Mouse (Mus musculus) forebrain, embryonic 12.5 days (tissue): ENCODE results near the gene Khdc4. TPM values are rescaled to one million over a fixed set of nuclear protein-coding genes. Genes with fewer than 3 reads are reported as not detected.

ENCODE experiments used
- ATAC-seq: fragments of 200-750 bp; cut with Nextera tagmentation; 2 replicates; pipeline ENCODE4 v1.8.0; 2017; ENCODE audit warnings: moderate TSS enrichment; ENCODE audit not compliant: low FRiP score
- H3K27ac ChIP-seq: fragments of 300-500 bp; sonication (generic); 2 replicates; pipeline ENCODE4 v1.5.1; 2016; ENCODE audit warnings: mild to moderate bottlenecking
- H3K27me3 ChIP-seq: fragments of 300-500 bp; sonication (generic); 2 replicates; pipeline ENCODE4 v1.6.1; 2016; ENCODE audit warnings: mild to moderate bottlenecking
- H3K36me3 ChIP-seq: fragments of 300-500 bp; sonication (generic); replicated peaks from 2 replicates; pipeline ENCODE4 v1.6.1; 2016; ENCODE audit warnings: mild to moderate bottlenecking
- H3K4me1 ChIP-seq: fragments of 300-500 bp; sonication (generic); 2 replicates; pipeline ENCODE4 v1.6.1; 2016
- H3K4me2 ChIP-seq: fragments of 300-500 bp; sonication (generic); 2 replicates; pipeline ENCODE4 v1.6.1; 2016; ENCODE audit warnings: mild to moderate bottlenecking, moderate library complexity
- H3K4me3 ChIP-seq: fragments of 300-500 bp; sonication (generic); replicated peaks from 2 replicates; pipeline ENCODE4 v1.5.1; 2016; ENCODE audit warnings: mild to moderate bottlenecking
- H3K9ac ChIP-seq: fragments of 300-500 bp; sonication (generic); 2 replicates; pipeline ENCODE4 v1.6.1; 2016; ENCODE audit warnings: mild to moderate bottlenecking
- H3K9me3 ChIP-seq: fragments of 300-500 bp; sonication (generic); 2 replicates; pipeline ENCODE4 v1.6.1; 2016
- WGBS: fragments of 180-500 bp; shearing (Covaris S2); methylation state at CpG from one replicate; pipeline ENCODE4 v1.1.7; 2016; 5-methylcytosine and 5-hydroxymethylcytosine counted together
- polyA plus RNA-seq: library from polyadenylated mRNA; unstranded; fragments of >200 nt; fragmentation: Nextera tagmentation; extraction: Ambion mirVana; gene quantifications from 2 replicates; pipeline ENCODE4 v1.2.1, GENCODE M21; 2016

The Khdc4 gene
- polyA plus RNA-seq, 1 experiment from 2014 or later: 118 TPM

- ATAC-seq: no peak
Measured at GRCm38 (mm10) chr3:88649967-88650366, 35.6 kb upstream of the Khdc4 start.

GRCm38 (mm10) chr3:88650713-88651504 lies 34.7 kb upstream of the Khdc4 start:
- Histone ChIP-seq H3K9me3 (no peaks in the 10 kb centered on the region), H3K36me3 (peaks cover 30% of the 10 kb centered on the region), H3K27me3 (no peaks in the 10 kb centered on the region), H3K4me1 (no peaks in the 10 kb centered on the region), H3K9ac (no peak overlapping the region), H3K27ac (no peak overlapping the region), H3K4me2 (no peak overlapping the region), H3K4me3 (no peak overlapping the region)
- 84% methylated on average over 13 of the region's 13 CpGs for WGBS
- ATAC-seq: no peak

More at GRCm38 (mm10) chr3:88649967-88650366, 35.6 kb upstream of the Khdc4 start:
- Histone ChIP-seq H3K9me3 (no peaks in the 10 kb centered on the region), H3K36me3 (peaks cover 39% of the 10 kb centered on the region), H3K4me1 (no peaks in the 10 kb centered on the region), H3K4me3 (no peak overlapping the region), H3K9ac (no peak overlapping the region), H3K4me2 (no peak overlapping the region), H3K27me3 (no peaks in the 10 kb centered on the region), H3K27ac (no peak overlapping the region)
- 94% methylated on average over 13 of the region's 13 CpGs for WGBS

- peaks cover 19% of the 10 kb centered on the region for H3K36me3 ChIP-seq
- H3K4me1 ChIP-seq: no peaks in the 10 kb centered on the region
- no peaks in the 10 kb centered on the region for H3K9me3 ChIP-seq
- 83% methylated on average over 18 of the region's 18 CpGs for WGBS
- H3K4me3 ChIP-seq: no peak overlapping the region
- no peak overlapping the region; the same call in 1 of the 2 replicates for H3K9ac ChIP-seq
- ATAC-seq: no peak
- H3K4me2 ChIP-seq: no peak overlapping the region
- H3K27me3 ChIP-seq: no peaks in the 10 kb centered on the region
- H3K27ac ChIP-seq: no peak overlapping the region
Measured at GRCm38 (mm10) chr3:88651669-88652618, 33.7 kb upstream of the Khdc4 start.

DNA sequence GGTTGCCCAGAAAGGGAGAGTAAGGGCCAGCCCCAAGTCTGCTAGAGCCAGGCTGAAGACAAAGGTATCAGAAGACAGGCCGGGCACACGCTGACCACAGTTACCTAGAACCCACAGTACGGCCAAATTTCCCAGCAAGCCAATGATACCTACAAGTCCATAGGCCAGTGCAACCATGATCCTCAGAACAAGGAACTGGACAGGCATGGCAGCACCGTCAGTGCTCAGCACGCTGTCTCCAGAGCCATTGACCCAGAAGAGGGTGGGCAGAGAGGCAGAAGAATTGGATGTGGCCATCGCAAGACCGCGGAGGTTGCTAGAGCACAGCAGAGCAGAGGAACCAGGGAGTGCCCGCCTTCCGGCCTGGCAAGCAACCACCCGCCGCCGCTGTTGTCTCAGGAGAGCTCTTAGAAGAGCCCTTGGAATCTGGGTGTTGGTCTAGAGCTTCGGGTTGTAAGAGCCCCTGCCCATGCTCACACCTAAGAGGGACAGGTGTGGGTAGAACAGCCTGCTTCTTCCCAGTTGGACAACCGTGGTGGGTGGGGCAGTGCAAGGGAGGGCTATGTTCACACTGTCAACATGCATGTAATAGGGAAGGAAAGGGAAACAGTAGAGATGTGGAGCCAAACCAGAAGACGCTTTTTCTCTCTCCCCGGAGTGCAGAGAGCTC lies 32.6 kb upstream of the Khdc4 start, which contains the start of gene Rxfp4:
Gene Rxfp4, minus strand, starts transcription at position 297 of the 670 bp plus-strand sequence.
- WGBS: 93% methylated on average over 17 of the region's 17 CpGs
- H3K4me2 ChIP-seq: no peak within 1 kb of the TSS
- no peak for ATAC-seq

DNA sequence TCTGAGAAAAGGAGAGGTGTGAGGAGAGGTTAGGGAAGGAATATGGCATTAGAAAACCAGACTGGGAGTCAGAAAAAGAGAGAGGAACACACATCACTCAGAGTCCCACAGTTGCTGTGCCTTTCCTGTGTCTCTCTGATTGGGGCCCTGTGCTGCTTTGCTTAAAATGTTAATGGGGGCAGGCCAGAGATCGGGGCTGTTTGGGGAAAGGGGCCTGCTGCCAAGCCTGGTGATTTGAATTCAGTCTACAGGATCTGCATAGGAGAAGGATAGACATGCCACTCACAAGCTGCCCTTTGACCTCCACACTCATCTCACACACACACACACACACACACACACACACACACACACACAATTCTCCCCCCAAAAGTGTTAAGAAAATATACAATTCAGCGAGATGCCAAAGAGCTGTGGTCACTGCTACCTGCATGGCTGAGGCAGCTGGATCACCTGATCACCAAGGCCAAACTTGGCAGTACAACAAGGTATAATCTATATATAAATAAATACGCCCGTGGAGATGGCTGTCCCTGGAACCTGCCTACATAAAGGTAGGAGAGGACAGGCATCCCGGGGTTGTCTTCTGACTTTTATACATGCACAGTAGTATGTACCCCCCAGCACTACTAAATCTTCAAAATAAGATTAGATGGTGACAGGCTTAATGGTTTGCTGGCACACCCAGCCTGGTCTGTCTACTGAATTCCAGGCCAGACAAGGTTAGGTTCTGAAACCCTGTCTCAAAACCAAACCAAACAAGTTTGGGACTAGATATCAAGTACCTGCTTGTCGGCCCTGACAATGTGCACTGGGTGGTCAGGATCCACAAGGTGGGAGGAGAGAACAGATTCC lies 31.9 kb upstream of the Khdc4 start:
- Histone ChIP-seq H3K27ac (no peak overlapping the region), H3K4me2 (no peak overlapping the region), H3K36me3 (peaks cover 1% of the 10 kb centered on the region), H3K9me3 (no peaks in the 10 kb centered on the region), H3K4me1 (no peaks in the 10 kb centered on the region), H3K4me3 (no peak overlapping the region), H3K27me3 (no peaks in the 10 kb centered on the region), H3K9ac (no peak overlapping the region)
- 84% methylated on average over 6 of the region's 6 CpGs for WGBS
- no peak for ATAC-seq

More for the DNA sequence above, 32.6 kb upstream of the Khdc4 start, which contains the start of gene Rxfp4:
- Histone ChIP-seq H3K4me1 (no peaks in the 10 kb centered on the region), H3K27me3 (no peaks in the 10 kb centered on the region), H3K9me3 (no peaks in the 10 kb centered on the region), H3K9ac (no peak within 1 kb of the TSS; the same call in 1 of the 2 replicates), H3K4me3 (no peak within 1 kb of the TSS), H3K36me3 (peaks cover 9% of the 10 kb centered on the region), H3K27ac (no peak within 1 kb of the TSS)

DNA sequence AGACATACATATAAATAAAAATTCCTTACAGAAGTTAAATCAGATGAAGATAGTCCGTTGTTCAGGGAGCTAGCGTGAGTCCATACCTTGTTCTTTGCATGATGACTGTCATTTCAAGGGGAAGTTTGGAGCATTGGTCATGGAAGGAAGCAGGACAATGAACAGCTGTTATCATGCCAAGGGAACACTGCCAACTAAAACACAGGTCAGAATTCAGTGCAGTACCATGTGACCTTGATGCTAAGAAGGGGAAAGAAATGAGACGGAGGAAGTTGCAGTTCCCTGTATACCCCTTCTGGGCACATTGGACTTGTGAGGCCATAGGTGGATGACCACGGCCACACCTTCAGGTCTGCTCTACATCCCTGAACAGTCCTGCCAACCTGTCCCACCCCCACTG lies 31.0 kb upstream of the Khdc4 start:
- Histone ChIP-seq H3K4me2 (no peak overlapping the region), H3K27ac (no peak overlapping the region), H3K36me3 (no peaks in the 10 kb centered on the region), H3K9ac (no peak overlapping the region), H3K4me3 (no peak overlapping the region), H3K4me1 (no peaks in the 10 kb centered on the region), H3K9me3 (no peaks in the 10 kb centered on the region), H3K27me3 (no peaks in the 10 kb centered on the region)
- no peak for ATAC-seq
- 88% methylated on average over 4 of the region's 4 CpGs for WGBS

GRCm38 (mm10) chr3:88655619-88656018 lies 30.0 kb upstream of the Khdc4 start:
- Histone ChIP-seq H3K4me2 (no peak overlapping the region), H3K9me3 (no peaks in the 10 kb centered on the region), H3K9ac (no peak overlapping the region), H3K27me3 (no peaks in the 10 kb centered on the region), H3K4me1 (no peaks in the 10 kb centered on the region), H3K27ac (no peak overlapping the region), H3K4me3 (no peak overlapping the region), H3K36me3 (no peaks in the 10 kb centered on the region)
- 82% methylated on average over 8 of the region's 8 CpGs for WGBS
- ATAC-seq: no peak

DNA sequence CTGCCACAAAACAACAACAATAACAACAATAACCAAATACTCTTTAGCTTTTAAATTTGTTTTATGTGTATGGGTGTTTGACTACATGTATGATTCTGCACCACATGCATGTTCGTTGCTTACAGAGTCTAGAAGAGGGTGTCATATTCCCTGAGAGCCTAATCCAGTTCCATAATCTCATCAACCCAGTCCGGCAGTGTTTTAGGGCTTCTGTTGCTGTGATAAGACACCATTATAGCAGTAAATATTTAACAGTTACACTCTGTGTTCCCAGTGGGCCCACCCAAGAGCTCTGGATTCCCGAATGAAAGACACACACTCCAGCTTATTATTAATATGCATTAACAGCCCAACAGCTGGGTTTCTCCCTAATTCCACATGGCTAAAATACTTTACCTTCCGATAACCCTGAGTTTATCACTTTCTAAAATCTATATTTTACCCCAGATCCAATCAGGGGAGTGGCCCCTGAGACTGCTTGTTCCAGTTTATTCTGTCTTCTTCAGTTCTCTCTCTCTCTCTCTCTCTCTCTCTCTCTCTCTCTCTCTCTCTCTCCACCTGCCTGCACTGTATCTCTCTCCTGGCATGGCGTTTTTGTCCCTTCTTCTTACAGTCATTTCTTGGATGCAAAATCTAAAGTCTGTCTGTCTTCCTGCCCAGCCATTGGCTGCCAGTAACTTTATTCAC lies 27.0 kb upstream of the Khdc4 start:
- H3K4me3 ChIP-seq: no peak overlapping the region
- no peak for ATAC-seq
- H3K27ac ChIP-seq: no peak overlapping the region
- WGBS: 77% methylated on average over 5 of the region's 5 CpGs
- H3K27me3 ChIP-seq: no peaks in the 10 kb centered on the region
- H3K9me3 ChIP-seq: no peaks in the 10 kb centered on the region
- no peak overlapping the region for H3K9ac ChIP-seq
- no peak overlapping the region for H3K4me2 ChIP-seq
- no peaks in the 10 kb centered on the region for H3K4me1 ChIP-seq
- no peaks in the 10 kb centered on the region for H3K36me3 ChIP-seq

- Histone ChIP-seq H3K27me3 (no peaks in the 10 kb centered on the region), H3K9me3 (no peaks in the 10 kb centered on the region), H3K36me3 (no peaks in the 10 kb centered on the region), H3K9ac (no peak overlapping the region), H3K4me1 (no peaks in the 10 kb centered on the region), H3K27ac (no peak overlapping the region), H3K4me2 (no peak overlapping the region), H3K4me3 (no peak overlapping the region)
- 48% methylated on average over 6 of the region's 6 CpGs for WGBS
- no peak for ATAC-seq
Measured at GRCm38 (mm10) chr3:88659798-88660197, 25.8 kb upstream of the Khdc4 start.

- no peak overlapping the region for H3K4me2 ChIP-seq
- 91% methylated on average over 4 of the region's 4 CpGs for WGBS
- H3K36me3 ChIP-seq: no peaks in the 10 kb centered on the region
- H3K4me3 ChIP-seq: no peak overlapping the region
- H3K27me3 ChIP-seq: no peaks in the 10 kb centered on the region
- no peaks in the 10 kb centered on the region for H3K4me1 ChIP-seq
- no peak overlapping the region for H3K9ac ChIP-seq
- H3K27ac ChIP-seq: no peak overlapping the region
- no peak for ATAC-seq
- H3K9me3 ChIP-seq: no peaks in the 10 kb centered on the region
Measured at GRCm38 (mm10) chr3:88664095-88664494, 21.5 kb upstream of the Khdc4 start.

GRCm38 (mm10) chr3:88677399-88677798 lies 8.2 kb upstream of the Khdc4 start:
- Histone ChIP-seq H3K27ac (no peak overlapping the region), H3K27me3 (no peaks in the 10 kb centered on the region), H3K4me1 (no peaks in the 10 kb centered on the region), H3K9me3 (no peaks in the 10 kb centered on the region), H3K4me3 (peak overlapping the region; percentile 26), H3K4me2 (peak overlapping the region; percentile 52), H3K9ac (peak overlapping the region; percentile 48), H3K36me3 (no peaks in the 10 kb centered on the region)
- 10% methylated on average over 11 of the region's 11 CpGs for WGBS
- ATAC-seq: peak; percentile 63
